Mouse (Mus musculus): ENCODE data around the gene Klhl10.

DNA sequence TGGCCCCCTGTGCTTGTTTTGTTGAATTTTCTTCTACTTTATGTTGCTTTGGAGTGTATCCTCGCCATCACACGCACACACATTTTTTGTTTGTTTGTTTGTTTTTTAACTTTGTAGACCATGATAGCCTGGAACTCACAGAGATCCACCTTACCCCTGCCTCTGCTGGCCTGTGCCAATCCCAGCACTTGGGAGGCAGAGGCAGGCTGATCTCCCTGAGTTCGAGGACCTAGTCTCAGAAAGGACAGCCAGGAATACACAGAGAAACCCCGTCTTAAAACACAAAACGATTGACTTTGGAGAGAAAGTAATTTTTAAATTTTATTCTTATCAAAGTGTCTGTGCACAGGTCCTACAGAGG, 31.2 kb downstream of the Klhl10 start:
- TF ChIP-seq EP300 (IDR thresholded peaks at IDR 0.05; ENCODE audit: insufficient read depth, low read depth, low read length) (no peak), CTCF (IDR thresholded peaks at IDR 0.05; ENCODE audit: low read depth, low read length) (no peak)

Data from ES-Bruce4 (cell line).